Comparison of ENCODE assay signal across 8 mouse cellular contexts in the genomic region with DNA sequence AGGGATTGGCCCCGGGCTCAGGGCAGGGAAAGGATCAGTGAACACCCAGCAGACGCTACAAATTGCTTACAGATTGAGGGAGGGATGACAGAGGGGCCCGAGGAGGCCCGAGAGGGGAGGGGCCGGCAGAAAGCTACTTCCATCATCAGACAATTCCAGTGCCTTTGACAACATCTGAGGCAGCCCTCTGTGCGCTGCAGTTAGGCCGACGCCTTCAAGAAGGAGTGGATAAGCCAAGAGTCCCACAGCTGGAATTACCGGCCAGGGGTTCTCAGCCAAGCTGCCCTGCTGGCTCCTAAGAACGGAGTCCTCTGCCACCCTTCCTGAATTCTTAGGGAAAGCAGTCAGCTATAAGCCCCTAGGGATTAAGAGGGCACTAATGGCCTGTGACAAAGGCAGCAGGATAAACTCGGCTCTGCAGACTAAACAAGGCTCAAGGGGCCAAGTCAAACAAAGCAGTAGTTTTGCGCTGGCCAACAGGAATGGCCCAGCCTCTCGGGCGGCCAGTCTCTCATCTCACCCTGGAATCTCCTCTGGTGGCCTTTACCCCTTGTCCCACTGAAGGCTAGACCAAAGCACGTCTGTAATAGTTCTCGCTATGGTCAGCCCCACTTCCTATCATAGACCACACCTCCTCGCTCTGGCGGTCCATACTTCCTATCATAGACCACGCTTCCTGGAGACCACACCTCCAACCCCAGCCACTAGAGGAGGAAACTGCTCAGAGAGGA.
A peak's percentile ranks its signal among the peaks of the same experiment; 100 is the strongest.
DNase-seq lines count a peak whose midpoint lies in the region; ATAC-seq and TF ChIP-seq lines count a peak whose summit lies in the region.

No protein-coding gene starts in this region.

- H3K9me3 ChIP-seq in stomach, embryonic 14.5 days (ENCODE audit: control insufficient read depth, low read depth, low read length), result no peaks in the 10 kb centered on the region
- no peaks in the 10 kb centered on the region for H3K9me3 ChIP-seq in stomach, postnatal 0 days (ENCODE audit: control insufficient read depth, low read length)
- H3K9me3 ChIP-seq in kidney, embryonic 15.5 days (replicated peaks), result no peaks in the 10 kb centered on the region

- no peak for TF ChIP-seq EP300 in stomach, postnatal 0 days (optimal IDR thresholded peaks at IDR 0.05)

- no peaks in the 10 kb centered on the region for H3K27me3 ChIP-seq in stomach, embryonic 14.5 days (ENCODE audit: control insufficient read depth, insufficient read depth, low read length)
- H3K27me3 ChIP-seq in stomach, postnatal 0 days (ENCODE audit: control insufficient read depth, insufficient read depth, low read length), result no peaks in the 10 kb centered on the region
- peaks cover 7% of the 10 kb centered on the region; the same call in 1 of the 2 replicates for H3K27me3 ChIP-seq in kidney, embryonic 15.5 days

- intact Hi-C loops in gastrocnemius, postnatal 14 days (cut with DNase I; ENCODE audit: low total_unique reads), result no loop called here

- DNase-seq in stomach, postnatal 0 days (ENCODE audit: low spot score), result no peak
- DNase-seq in heart, adult 11 months, result peak; percentile 95
- DNase-seq in lung, postnatal 25 days (ENCODE audit: low spot score), result peak; percentile 55
- no peak for DNase-seq in urinary bladder, adult 18-20 months (ENCODE audit: low spot score in 2 of 2)
- DNase-seq in gastrocnemius, postnatal 14 days, result no peak

- no peak for TF ChIP-seq CTCF in stomach, postnatal 0 days (IDR thresholded peaks at IDR 0.05; ENCODE audit: low read depth)

- no peak overlapping the region for H3K4me3 ChIP-seq in stomach, embryonic 14.5 days (ENCODE audit: low read depth, low read length)
- no peak overlapping the region for H3K4me3 ChIP-seq in stomach, postnatal 0 days (ENCODE audit: low read depth, low read length)
- H3K4me3 ChIP-seq in kidney, embryonic 15.5 days (replicated peaks), result no peak overlapping the region

- H3K9ac ChIP-seq in stomach, embryonic 14.5 days (replicated peaks; ENCODE audit: low read depth, low read length), result no peak overlapping the region
- no peak overlapping the region for H3K9ac ChIP-seq in stomach, postnatal 0 days (ENCODE audit: low read length)
- no peak overlapping the region for H3K9ac ChIP-seq in kidney, embryonic 15.5 days

- no peak overlapping the region for H3K27ac ChIP-seq in stomach, embryonic 14.5 days (ENCODE audit: low read length)
- no peak overlapping the region for H3K27ac ChIP-seq in stomach, postnatal 0 days (replicated peaks)
- H3K27ac ChIP-seq in kidney, embryonic 15.5 days, result 0 out of 2 replicates have a peak overlapping the region, but pooled peaks have one; percentile 32

- peak overlapping the region; percentile 22 for H3K4me2 ChIP-seq in stomach, embryonic 14.5 days (replicated peaks; ENCODE audit: low read depth, low read length)
- no peak overlapping the region; the same call in 1 of the 2 replicates for H3K4me2 ChIP-seq in stomach, postnatal 0 days (replicated peaks; ENCODE audit: low read depth)
- peak overlapping the region; percentile 32 for H3K4me2 ChIP-seq in kidney, embryonic 15.5 days

- no peak for ATAC-seq in stomach, embryonic 14.5 days (ENCODE audit: insufficient number of reproducible peaks, insufficient read depth, low FRiP score, low read depth)
- ATAC-seq in stomach, postnatal 0 days (ENCODE audit: low FRiP score, low TSS enrichment), result no peak
- no peak for ATAC-seq in kidney, embryonic 15.5 days (replicated peaks; ENCODE audit: low FRiP score)
- no peak for ATAC-seq in monocyte, adult 5-6 weeks (replicated peaks; ENCODE audit: insufficient number of reproducible peaks, low FRiP score, low TSS enrichment, poor library complexity, severe bottlenecking)

- H3K36me3 ChIP-seq in stomach, embryonic 14.5 days (ENCODE audit: control insufficient read depth, insufficient read depth, low read length), result no peaks in the 10 kb centered on the region
- no peaks in the 10 kb centered on the region for H3K36me3 ChIP-seq in stomach, postnatal 0 days (ENCODE audit: control insufficient read depth, insufficient read depth, low read length)
- no peaks in the 10 kb centered on the region for H3K36me3 ChIP-seq in kidney, embryonic 15.5 days

- WGBS in stomach, embryonic 14.5 days, result 10% methylated on average over 19 of the region's 19 CpGs
- 13% methylated on average over 19 of the region's 19 CpGs for WGBS in stomach, postnatal 0 days
- WGBS in kidney, embryonic 15.5 days, result 18% methylated on average over 19 of the region's 19 CpGs

- H3K4me1 ChIP-seq in stomach, embryonic 14.5 days (ENCODE audit: control insufficient read depth, insufficient read depth, low read length), result 0 out of 2 replicates have a peak, but pooled peaks cover 3% of the 10 kb centered on the region
- H3K4me1 ChIP-seq in stomach, postnatal 0 days (replicated peaks; ENCODE audit: control insufficient read depth, insufficient read depth), result no peaks in the 10 kb centered on the region; the same call in 1 of the 2 replicates
- H3K4me1 ChIP-seq in kidney, embryonic 15.5 days, result peaks cover 13% of the 10 kb centered on the region

Comparison
In these comparisons a context has a peak if more than half of its experiments do, and no peak if none do; other contexts are left out.
1. DNase-seq: peak in heart, adult 11 months (single experiment) and lung, postnatal 25 days (single experiment); none in stomach, postnatal 0 days (single experiment), urinary bladder, adult 18-20 months (0 of 2) and gastrocnemius, postnatal 14 days (single experiment).